Mouse (Mus musculus): ENCODE measurements around the gene Inpp4b. TPM values are rescaled to one million over a fixed set of nuclear protein-coding genes. Genes with fewer than 3 reads are reported as not detected.

Gene Inpp4b
- polyA plus RNA-seq, 1 experiment from 2014 or later: 6.3 TPM

DNA sequence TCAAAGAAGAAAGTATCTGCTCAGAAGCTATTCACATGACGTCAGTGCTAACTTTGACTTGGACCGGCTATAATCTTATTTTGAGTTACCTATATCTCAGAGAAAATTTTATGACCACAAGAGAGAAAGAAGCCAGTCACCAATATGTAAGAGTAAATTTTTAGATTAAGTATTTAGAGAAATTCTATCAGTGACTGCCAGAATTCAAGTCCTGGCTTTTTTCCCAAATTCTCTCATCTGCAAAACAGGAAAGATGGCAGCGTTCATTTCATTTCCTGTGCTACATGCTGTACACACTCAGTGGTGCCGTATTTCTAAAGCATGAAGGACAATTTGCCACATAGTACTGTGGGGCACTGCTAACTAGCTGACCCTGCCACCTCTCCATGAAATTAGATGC, 256.9 kb downstream of the Inpp4b start:
- H3K27ac ChIP-seq (replicated peaks): no peak overlapping the region
- no peak overlapping the region for H3K9ac ChIP-seq
- H3K4me1 ChIP-seq (replicated peaks): no peaks in the 10 kb centered on the region
- ATAC-seq (ENCODE audit: low read depth): no peak
- no peak overlapping the region for H3K4me3 ChIP-seq
- H3K4me2 ChIP-seq: no peak overlapping the region
- no peaks in the 10 kb centered on the region for H3K9me3 ChIP-seq
- H3K36me3 ChIP-seq: no peaks in the 10 kb centered on the region
- H3K27me3 ChIP-seq: no peaks in the 10 kb centered on the region
- WGBS: 89% methylated on average over 4 of the region's 4 CpGs

DNA sequence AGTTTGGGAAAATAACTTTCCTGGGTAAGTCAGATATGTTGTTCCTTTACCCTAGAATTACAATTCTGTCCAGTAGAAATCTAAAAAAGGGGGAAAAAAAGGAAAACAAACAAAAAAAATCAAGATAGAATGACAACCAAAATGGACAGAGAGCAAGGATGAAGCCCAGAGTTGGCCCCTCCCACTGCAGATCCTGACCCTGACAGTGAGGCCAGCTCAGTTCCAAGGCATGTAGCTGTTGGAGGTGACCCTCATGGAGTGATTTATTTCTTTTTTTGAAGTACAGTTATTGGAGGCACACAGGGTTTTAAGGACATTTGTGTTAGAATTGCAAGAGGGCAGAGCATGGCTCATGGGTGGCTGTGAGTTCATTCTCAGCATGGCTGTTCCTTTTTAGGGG, 258.8 kb downstream of the Inpp4b start:
- Histone ChIP-seq H3K27me3 (no peaks in the 10 kb centered on the region), H3K27ac (replicated peaks) (no peak overlapping the region), H3K9me3 (no peaks in the 10 kb centered on the region), H3K4me2 (no peak overlapping the region), H3K9ac (no peak overlapping the region), H3K36me3 (no peaks in the 10 kb centered on the region), H3K4me1 (replicated peaks) (no peaks in the 10 kb centered on the region), H3K4me3 (no peak overlapping the region)
- no peak for ATAC-seq (ENCODE audit: low read depth)

- H3K4me2 ChIP-seq: no peak overlapping the region
- H3K4me3 ChIP-seq: no peak overlapping the region
- no peak overlapping the region for H3K27ac ChIP-seq (replicated peaks)
- H3K36me3 ChIP-seq: no peaks in the 10 kb centered on the region
- no peak overlapping the region for H3K9ac ChIP-seq
- no peaks in the 10 kb centered on the region for H3K4me1 ChIP-seq (replicated peaks)
- ATAC-seq (ENCODE audit: low read depth): no peak
- H3K9me3 ChIP-seq: no peaks in the 10 kb centered on the region
- H3K27me3 ChIP-seq: no peaks in the 10 kb centered on the region
- 88% methylated on average over 1 of the region's 1 CpGs for WGBS
These were observed 265.7 kb downstream of the Inpp4b start for GRCm38 (mm10) chr8:81608082-81608481.

DNA sequence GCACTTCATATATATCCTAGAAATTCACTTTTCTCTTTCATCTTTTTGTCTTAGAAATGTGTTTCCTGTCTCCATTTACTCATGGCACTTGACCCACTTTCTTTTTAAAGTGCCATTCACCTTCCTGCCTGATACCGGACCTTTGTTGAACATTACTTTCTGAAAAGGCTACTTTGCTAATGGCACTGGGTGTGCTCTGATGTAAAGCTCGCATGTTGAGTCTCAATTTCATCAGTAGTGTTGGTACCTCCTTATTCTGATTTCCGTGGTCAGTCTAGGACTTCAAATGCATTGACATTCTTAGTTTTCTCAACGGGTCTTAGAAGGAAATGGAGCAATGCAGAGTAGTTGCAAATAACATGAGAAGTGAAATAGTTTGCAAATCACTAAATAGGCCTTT, 266.7 kb downstream of the Inpp4b start:
- 81% methylated on average over 4 of the region's 4 CpGs for WGBS
- H3K27ac ChIP-seq (replicated peaks): no peak overlapping the region
- no peak for ATAC-seq (ENCODE audit: low read depth)

DNA sequence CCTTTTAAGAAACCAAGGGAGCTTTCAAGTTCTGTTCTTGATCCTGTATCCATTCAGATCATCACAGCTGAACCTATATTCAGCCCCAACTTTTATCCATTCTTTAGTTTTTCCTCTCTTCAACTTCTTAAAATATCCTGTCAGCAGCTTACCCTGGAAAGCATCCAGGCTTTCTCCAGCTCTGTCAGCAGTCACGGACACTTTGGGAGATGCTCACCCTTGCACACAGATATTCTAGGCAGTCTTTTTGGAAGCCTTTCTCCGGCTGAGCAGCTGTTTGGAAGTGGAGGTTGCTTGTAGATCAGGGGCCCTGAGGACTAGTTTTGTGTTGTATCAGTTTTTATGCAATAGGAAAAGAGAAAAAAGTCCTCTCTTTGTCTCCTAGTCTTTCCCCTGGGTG, 270.3 kb downstream of the Inpp4b start:
- H3K27ac ChIP-seq (replicated peaks): no peak overlapping the region
- ATAC-seq (ENCODE audit: low read depth): no peak
- H3K4me2 ChIP-seq: no peak overlapping the region
- H3K27me3 ChIP-seq: no peaks in the 10 kb centered on the region
- H3K36me3 ChIP-seq: no peaks in the 10 kb centered on the region
- H3K4me3 ChIP-seq: no peak overlapping the region
- no peaks in the 10 kb centered on the region for H3K4me1 ChIP-seq (replicated peaks)
- H3K9me3 ChIP-seq: no peaks in the 10 kb centered on the region
- 64% methylated on average over 2 of the region's 2 CpGs for WGBS
- H3K9ac ChIP-seq: no peak overlapping the region

More for the DNA sequence above, 266.7 kb downstream of the Inpp4b start:
- Histone ChIP-seq H3K4me3 (no peak overlapping the region), H3K36me3 (no peaks in the 10 kb centered on the region), H3K27me3 (no peaks in the 10 kb centered on the region), H3K9ac (no peak overlapping the region), H3K4me2 (no peak overlapping the region), H3K4me1 (replicated peaks) (no peaks in the 10 kb centered on the region), H3K9me3 (no peaks in the 10 kb centered on the region)

DNA sequence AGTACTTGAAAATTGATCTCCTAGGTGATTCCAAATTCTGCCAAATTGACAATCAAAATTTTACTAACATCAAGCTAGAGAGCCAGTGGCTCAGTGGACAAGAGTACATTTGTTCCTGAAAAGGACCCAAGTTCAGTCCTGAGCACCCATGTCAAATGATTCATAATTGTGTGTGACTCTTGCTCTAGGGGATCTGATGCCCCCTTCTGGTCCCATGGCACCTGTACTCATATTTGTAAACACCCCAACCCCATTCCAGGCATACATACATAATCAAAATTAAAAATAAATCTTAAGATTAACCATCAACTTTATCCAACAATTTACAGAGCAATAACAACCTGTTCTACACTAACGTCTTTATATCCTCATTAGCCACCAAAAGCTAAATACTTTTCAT, 271.8 kb downstream of the Inpp4b start:
- WGBS: 89% methylated on average over 1 of the region's 1 CpGs
- Histone ChIP-seq H3K27ac (replicated peaks) (no peak overlapping the region), H3K4me2 (no peak overlapping the region), H3K36me3 (no peaks in the 10 kb centered on the region), H3K9ac (no peak overlapping the region), H3K9me3 (no peaks in the 10 kb centered on the region), H3K4me3 (no peak overlapping the region), H3K4me1 (replicated peaks) (no peaks in the 10 kb centered on the region), H3K27me3 (no peaks in the 10 kb centered on the region)
- no peak for ATAC-seq (ENCODE audit: low read depth)

- no peaks in the 10 kb centered on the region for H3K27me3 ChIP-seq
- no peak overlapping the region for H3K9ac ChIP-seq
- WGBS: 89% methylated on average over 2 of the region's 2 CpGs
- ATAC-seq (ENCODE audit: low read depth): no peak
- no peak overlapping the region for H3K4me3 ChIP-seq
- H3K4me1 ChIP-seq (replicated peaks): no peaks in the 10 kb centered on the region
- H3K27ac ChIP-seq (replicated peaks): no peak overlapping the region
- H3K9me3 ChIP-seq: no peaks in the 10 kb centered on the region
- no peak overlapping the region for H3K4me2 ChIP-seq
- no peaks in the 10 kb centered on the region for H3K36me3 ChIP-seq
These were observed 272.2 kb downstream of the Inpp4b start for GRCm38 (mm10) chr8:81614605-81615004.

GRCm38 (mm10) chr8:81615552-81615951, 273.2 kb downstream of the Inpp4b start:
- WGBS: 79% methylated on average over 1 of the region's 1 CpGs

DNA sequence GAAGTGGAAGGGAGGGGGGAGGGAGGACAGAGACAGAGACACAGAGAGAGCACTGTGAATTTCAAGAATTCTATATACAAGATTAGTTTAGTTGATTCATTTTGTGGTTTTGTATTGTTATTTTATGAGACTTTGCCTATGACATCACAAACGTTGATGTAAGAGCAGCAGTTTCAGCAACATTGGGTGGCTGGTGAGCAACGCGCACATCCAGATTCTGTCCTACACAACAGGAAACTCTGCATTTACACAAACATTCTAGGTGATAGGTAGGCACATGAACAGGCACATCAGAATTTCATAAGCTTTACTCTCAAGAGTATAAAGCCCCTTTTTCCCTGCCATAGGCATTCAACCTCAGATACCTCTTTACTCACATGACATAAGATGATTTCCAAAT, 276.6 kb downstream of the Inpp4b start:
- WGBS: 100% methylated on average over 3 of the region's 3 CpGs
- ATAC-seq (ENCODE audit: low read depth): no peak
- no peaks in the 10 kb centered on the region for H3K27me3 ChIP-seq

More at GRCm38 (mm10) chr8:81615552-81615951, 273.2 kb downstream of the Inpp4b start:
- no peaks in the 10 kb centered on the region for H3K27me3 ChIP-seq
- no peak overlapping the region for H3K4me3 ChIP-seq
- no peak for ATAC-seq (ENCODE audit: low read depth)
- H3K9me3 ChIP-seq: no peaks in the 10 kb centered on the region
- H3K4me2 ChIP-seq: no peak overlapping the region
- H3K9ac ChIP-seq: no peak overlapping the region
- H3K36me3 ChIP-seq: no peaks in the 10 kb centered on the region
- no peak overlapping the region for H3K27ac ChIP-seq (replicated peaks)
- H3K4me1 ChIP-seq (replicated peaks): no peaks in the 10 kb centered on the region

DNA sequence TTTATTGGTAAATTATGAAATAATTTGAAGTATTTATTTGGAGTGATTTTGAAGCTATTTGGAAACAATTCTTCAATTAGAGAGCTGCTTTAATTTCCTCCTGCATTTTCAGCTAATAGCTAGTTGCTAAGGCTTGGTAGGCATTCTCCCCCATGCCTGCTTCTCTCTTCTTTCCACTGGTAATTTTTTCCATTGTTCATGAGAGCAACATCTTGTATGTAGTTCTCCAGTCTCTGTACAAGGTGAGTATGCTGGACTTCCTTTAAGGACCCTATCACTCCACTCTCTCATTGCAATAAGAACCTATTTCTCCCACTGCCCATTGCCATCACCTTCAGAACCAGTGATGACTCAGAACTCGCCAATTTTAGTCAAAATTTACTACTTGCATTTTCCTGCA, 292.7 kb downstream of the Inpp4b start:
- Histone ChIP-seq H3K4me1 (replicated peaks) (no peaks in the 10 kb centered on the region), H3K4me2 (no peak overlapping the region), H3K9me3 (no peaks in the 10 kb centered on the region), H3K4me3 (no peak overlapping the region), H3K27ac (replicated peaks) (no peak overlapping the region), H3K9ac (no peak overlapping the region), H3K36me3 (no peaks in the 10 kb centered on the region), H3K27me3 (no peaks in the 10 kb centered on the region)
- 79% methylated on average over 1 of the region's 1 CpGs for WGBS
- no peak for ATAC-seq (ENCODE audit: low read depth)

More for the DNA sequence above, 276.6 kb downstream of the Inpp4b start:
- no peak overlapping the region for H3K27ac ChIP-seq (replicated peaks)
- H3K9ac ChIP-seq: no peak overlapping the region
- no peaks in the 10 kb centered on the region for H3K36me3 ChIP-seq
- no peaks in the 10 kb centered on the region for H3K9me3 ChIP-seq
- no peak overlapping the region for H3K4me3 ChIP-seq
- no peak overlapping the region for H3K4me2 ChIP-seq
- no peaks in the 10 kb centered on the region for H3K4me1 ChIP-seq (replicated peaks)

GRCm38 (mm10) chr8:81635912-81636583, 293.7 kb downstream of the Inpp4b start:
- no peaks in the 10 kb centered on the region for H3K36me3 ChIP-seq
- H3K27ac ChIP-seq (replicated peaks): no peak overlapping the region
- no peaks in the 10 kb centered on the region for H3K4me1 ChIP-seq (replicated peaks)
- H3K9me3 ChIP-seq: no peaks in the 10 kb centered on the region
- H3K4me2 ChIP-seq: no peak overlapping the region
- WGBS: 92% methylated on average over 2 of the region's 2 CpGs
- H3K27me3 ChIP-seq: no peaks in the 10 kb centered on the region
- no peak overlapping the region for H3K9ac ChIP-seq
- no peak overlapping the region for H3K4me3 ChIP-seq
- no peak for ATAC-seq (ENCODE audit: low read depth)

DNA sequence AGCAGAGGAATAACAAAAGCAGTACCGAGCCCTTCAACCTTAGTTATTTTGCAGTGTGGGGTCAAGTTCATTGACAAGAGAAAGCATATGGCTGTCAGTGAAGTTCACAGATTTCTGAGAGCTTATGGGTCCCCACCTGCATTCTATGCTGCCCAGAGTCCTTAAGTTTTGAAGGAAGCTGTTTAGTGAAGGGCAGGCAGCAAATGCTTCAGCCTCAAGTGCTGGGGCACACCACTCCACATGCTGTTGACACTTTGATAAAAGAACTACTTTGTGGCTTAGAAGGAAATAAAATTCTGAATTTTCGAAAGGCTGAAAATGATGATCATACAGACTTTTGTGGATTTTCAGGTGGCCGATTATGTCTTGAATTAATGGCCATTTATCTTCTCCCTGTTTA, 296.1 kb downstream of the Inpp4b start:
- Histone ChIP-seq H3K27me3 (no peaks in the 10 kb centered on the region), H3K4me1 (replicated peaks) (no peaks in the 10 kb centered on the region), H3K4me3 (no peak overlapping the region), H3K9me3 (no peaks in the 10 kb centered on the region), H3K4me2 (no peak overlapping the region), H3K9ac (no peak overlapping the region), H3K27ac (replicated peaks) (no peak overlapping the region), H3K36me3 (no peaks in the 10 kb centered on the region)
- 94% methylated on average over 3 of the region's 3 CpGs for whole genome bisulfite sequencing
- no peak for ATAC-seq (ENCODE audit: low read depth)

DNA sequence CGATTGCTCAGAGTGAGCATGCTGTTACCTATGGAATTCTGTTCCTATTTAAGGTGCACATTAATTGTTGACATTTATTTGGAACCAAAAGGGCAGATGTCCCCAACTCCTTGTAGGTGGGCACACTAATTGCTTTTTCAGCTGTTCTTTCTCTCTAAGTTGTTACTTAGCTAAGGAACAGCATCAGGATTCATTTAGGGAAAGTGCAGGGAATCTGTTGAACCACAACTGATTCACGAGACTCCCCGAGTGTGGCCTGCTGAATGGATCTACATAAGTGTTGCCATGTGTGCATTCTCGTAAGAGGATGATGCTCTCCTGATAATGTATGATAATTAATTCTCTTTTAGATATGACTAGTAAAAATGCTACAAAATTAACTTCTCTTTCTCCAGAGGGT, 297.5 kb downstream of the Inpp4b start:
- WGBS: 73% methylated on average over 4 of the region's 4 CpGs

More for the DNA sequence above, 297.5 kb downstream of the Inpp4b start:
- Histone ChIP-seq H3K4me2 (no peak overlapping the region), H3K4me1 (replicated peaks) (no peaks in the 10 kb centered on the region), H3K9ac (no peak overlapping the region), H3K36me3 (no peaks in the 10 kb centered on the region), H3K9me3 (no peaks in the 10 kb centered on the region), H3K4me3 (no peak overlapping the region), H3K27me3 (no peaks in the 10 kb centered on the region), H3K27ac (replicated peaks) (no peak overlapping the region)
- ATAC-seq (ENCODE audit: low read depth): no peak

Data from neural tube, embryonic 13.5 days (tissue).